Mouse (Mus musculus) lung, postnatal 25 days (tissue): ENCODE data around the gene Timm23.
A peak's percentile ranks its signal among the peaks of the same experiment; 100 is the strongest.
"Not testable (repeated sequence)": the region's sequence is repeated elsewhere in the genome, so short reads cannot be mapped to it uniquely, and the experiment has no call there.

ENCODE experiments used
- DNase-seq: peaks from one replicate; pipeline ENCODE4 v3.0.0; 2022; ENCODE audit warnings: low spot score

Gene Timm23

DNA sequence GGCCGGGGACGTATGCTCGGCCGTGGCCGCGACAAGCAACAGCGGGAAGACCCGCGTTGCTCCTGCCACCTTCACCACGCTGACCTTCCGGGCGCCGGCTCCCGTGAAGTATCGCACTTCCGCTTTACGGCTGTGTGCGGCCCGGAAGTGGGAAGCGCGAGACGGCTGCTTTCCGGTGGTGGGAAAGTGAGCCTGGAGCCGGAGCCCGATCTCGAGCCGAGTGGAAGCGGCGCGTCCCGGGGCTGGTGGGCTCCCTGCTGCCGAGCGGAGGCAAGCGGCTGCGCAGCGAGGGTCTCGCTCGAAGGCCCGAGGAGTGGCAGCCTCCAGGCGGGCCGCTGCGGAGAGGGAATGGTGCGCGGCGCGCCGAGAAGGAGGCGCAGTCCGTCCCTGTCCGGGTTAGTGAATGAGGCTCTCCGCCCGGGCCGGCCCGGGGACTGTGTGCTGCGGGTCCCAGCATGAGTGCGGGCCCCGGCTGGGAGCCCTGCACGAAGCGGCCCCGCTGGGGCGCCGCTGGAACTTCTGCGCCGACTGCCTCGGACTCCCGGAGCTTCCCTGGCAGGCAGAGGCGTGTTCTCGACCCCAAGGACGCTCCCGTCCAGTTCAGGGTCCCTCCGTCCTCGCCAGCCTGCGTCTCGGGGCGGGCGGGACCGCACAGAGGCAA lies at the start of gene Timm23, which contains the start of gene Parg:
Gene Timm23, minus strand, starts transcription at position 108 of the 661 bp plus-strand sequence.
Gene Parg, plus strand, starts transcription at position 159 of the 661 bp plus-strand sequence.
- DNase-seq: peak; percentile 86

DNA sequence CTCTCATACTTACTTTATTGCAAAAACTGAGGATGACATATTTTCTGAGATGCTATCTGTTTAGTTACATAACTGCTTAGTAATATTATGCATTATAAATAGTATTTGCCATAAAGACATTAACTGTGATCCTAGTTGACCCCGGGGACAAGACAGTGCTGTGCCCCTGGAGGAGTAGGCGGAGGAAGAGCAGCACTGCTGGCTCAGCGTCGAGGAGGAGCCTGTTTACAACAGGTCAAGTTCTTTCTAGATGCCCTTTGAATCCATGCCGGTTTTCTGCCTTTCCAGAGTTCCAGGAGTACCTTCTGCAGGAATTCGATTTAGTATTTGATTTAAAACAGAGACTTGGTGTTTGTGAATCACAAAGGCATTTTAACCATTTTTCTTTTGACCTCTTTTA lies 47.9 kb upstream of the Timm23 start:
- DNase-seq: no peak

DNA sequence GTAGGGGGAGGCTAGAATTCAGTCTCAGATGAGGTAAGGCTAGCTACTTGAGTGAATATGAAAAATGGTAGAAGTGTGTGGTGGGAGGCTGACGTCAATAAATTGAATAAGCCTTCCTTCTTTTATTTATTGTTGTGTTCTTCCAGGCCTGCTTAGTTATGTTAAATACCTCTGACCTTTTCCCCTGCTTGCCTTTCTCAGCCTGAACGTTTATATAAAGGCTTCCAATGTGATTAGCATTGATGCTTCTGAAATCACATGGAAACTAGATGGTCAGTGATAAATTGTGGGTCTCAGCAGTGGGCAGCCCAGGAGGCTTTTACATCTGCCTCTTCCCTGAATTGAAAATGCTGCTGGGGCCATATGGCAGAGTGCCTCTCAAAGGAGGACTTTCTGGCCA lies 44.3 kb upstream of the Timm23 start:
- no peak for DNase-seq

DNA sequence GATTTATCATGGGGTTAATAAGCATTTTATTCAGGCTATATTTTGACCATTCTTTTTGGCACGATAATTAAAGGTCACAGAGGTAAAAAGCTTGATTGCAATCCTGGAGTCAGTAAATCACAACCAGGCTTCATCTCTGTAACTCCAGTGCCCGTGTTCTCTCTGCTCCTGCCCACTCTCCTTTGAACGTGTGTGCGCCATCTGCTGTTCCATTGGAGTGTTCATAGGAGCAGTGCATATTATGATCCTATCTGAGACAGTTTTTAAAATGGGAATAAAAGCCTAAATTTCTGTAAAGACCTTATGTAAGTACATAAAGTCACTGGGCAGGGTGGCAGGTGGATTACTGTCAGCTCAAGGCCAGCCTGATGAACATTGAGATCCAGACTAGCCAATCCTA lies 40.7 kb upstream of the Timm23 start:
- no peak for DNase-seq

DNA sequence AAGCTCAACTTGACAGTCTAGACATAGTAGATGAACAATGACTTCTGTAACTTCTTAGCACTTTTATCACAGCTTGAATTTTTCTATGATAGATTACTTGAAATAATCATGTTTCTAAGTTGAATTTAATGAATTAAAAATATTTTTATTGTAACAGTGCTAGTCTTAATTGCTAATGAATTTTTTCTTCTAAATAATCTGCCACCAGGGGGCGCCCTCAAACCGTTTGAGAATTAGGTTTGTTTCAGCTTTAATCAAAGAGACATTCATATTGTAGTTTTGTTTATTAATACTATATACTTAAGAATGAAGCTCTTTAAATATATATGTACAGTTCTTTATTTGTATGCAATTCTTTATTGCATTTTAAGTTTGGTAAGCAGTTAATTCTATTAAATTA lies 27.3 kb upstream of the Timm23 start:
- DNase-seq: peak; percentile 29

DNA sequence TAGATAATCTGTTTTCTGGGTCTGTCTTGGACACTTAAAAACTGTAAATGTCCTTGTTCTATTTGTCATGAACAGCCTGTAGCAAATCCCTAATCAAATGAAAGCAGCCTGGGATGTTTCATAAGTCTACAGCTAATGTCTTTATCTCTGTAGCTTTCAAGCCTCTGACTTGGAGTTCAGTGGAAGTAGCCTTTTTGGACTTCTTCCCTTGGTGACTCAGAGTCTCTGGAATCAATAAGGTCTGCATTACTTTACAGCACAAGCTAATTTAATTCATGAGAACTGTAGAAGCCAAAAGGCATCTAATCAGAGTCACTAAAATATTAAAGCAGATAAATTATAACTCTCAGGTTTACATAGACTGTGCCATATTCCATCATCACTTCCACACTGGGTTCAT lies 24.9 kb upstream of the Timm23 start:
- no peak for DNase-seq

DNA sequence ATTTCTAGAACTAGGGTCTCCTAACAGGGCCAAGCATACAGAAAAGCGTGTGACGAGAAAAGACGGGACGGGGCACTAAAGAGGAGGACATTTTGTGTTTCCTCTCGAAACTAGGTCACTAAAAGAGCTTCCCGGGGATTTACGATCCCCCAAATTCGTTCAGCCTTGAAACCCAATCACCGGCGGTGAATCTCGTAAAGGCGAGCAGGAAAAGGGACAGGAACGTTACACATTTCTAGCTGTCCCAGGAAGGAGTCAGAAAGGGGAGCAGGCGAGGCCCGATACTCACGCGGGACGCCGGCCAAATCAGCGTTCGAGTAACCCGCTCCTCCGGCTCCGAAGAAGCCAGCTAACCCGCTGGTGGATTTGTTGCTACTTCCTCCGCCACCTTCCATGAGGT lies 344 bp downstream of the Timm23 start:
- DNase-seq: peak; percentile 5

DNA sequence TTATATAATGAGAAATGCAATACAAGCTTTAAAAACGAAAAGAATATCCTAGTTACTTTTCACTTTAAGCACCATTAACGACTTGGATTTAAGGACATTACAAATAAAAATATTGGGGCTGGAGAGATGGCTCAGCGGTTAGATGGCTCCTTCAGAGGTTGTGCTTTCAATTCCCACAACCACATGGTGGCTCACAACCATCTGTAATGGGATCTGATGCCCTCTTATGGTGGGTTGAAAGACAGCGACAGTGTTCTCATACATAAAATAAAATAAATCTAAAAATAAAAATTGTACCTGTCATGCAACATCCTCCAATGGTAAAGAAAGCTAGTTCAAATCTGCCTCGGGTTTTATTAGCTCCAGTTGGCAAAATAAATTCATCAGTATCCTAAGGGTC lies 8.1 kb downstream of the Timm23 start:
- DNase-seq: not testable (repeated sequence)

DNA sequence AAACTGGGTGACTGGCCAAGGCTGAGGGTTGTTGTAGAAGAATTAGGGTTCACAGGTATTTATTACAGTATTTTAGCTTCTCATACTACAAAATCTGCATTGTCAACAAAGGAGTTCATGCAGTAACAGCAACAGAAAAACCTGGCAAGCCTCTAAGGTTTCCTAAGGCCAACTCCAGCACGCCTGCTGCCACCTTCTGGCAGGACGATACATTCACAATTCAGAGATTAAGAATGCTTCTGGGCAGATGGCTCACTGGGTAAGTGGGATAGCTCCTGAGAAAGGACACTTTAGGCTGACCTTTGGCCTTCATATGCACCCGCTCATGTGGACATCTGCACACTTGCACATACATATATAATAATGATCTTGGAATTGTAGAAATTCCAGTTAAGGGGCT lies 9.3 kb downstream of the Timm23 start:
- peak; percentile 63 for DNase-seq

DNA sequence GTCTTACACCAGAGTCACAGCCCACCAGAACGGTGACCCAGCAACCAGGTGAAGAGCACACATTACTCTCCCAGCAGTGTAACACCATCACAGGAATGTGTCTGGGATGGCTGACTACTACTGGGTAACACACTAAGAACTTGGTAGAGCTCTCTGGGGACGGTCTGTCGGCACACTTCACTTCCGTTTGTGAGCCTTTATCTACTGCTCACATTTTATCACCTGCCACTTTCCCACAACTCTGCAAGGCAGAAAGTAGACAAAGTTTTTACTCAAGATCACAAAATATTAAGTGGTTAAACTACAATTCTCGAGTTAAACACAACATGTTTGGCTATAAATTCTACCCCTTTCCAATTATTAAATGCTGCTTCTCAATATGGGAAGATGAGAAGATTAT lies 9.8 kb downstream of the Timm23 start:
- no peak for DNase-seq

DNA sequence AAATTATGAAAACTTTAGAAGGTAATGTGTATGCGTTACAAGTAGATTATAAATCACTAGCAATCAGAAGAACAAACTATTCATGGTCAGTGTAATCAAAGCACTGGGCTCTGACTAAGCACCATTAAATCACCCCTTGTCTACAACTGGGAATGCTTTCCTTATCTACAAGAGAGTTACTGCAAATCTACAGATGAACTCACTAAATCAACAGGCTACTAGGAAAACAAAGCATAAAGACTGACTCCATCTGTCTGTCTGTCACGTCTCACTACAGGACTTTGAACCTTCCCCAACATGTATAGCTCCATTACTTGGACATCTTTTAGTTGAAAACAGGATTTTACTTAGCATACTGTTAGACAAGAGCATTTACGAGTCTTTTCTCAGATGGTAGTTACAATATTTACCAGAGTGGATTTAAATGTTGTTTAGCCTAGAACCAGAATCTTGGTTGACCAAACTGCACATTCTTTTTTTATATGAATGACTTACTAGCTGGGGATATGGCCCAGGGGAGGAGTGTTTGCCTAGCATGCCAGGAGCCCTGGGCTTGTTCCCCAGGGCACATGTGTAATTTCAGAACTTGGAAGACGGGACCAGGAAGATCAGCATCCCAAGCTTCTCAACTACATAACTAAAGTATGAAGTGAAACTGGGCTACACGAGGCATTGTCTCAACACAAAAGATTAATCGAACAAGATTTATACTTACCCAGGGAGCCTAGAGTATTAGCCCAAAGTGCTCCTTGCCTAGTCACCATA lies 10.9 kb downstream of the Timm23 start:
- DNase-seq: no peak

DNA sequence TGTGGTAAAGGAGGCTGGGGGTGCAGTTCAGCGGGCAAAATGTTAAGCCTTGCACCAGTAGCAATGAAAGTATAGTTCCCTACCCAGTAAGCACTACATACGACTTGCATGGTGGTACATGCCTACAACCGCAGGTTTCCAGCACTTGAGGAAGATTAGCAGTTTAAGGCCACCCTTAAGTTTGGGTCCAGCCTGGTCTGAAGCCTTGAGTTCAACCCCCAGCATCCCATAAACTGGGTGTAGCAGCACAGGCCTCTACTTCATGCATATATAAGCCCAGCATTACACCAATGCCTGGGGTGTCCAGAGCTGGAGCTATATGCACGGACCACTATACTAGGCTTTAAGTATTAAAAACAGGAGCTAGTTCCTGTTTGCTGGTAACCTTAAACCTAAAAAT lies 17.9 kb downstream of the Timm23 start:
- DNase-seq: no peak

DNA sequence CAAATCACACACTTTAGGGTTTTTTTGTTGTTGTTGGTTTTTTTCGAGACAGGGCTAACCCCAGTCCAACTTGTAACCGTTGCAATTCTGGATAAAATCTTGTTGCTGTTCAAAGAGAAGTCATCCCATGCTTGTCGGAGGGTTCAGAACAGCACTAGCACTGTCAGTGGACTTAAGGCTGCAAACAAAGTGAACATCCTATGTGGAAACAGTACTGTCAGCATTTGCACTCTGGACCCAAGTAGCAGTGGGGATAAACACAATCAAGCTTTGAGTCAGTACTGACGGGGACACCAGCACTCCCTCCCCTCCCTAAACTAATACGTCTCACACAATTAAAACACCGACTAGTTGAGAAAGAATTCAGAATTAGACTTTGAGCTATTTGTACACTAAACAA lies 20.8 kb downstream of the Timm23 start:
- DNase-seq: no peak

DNA sequence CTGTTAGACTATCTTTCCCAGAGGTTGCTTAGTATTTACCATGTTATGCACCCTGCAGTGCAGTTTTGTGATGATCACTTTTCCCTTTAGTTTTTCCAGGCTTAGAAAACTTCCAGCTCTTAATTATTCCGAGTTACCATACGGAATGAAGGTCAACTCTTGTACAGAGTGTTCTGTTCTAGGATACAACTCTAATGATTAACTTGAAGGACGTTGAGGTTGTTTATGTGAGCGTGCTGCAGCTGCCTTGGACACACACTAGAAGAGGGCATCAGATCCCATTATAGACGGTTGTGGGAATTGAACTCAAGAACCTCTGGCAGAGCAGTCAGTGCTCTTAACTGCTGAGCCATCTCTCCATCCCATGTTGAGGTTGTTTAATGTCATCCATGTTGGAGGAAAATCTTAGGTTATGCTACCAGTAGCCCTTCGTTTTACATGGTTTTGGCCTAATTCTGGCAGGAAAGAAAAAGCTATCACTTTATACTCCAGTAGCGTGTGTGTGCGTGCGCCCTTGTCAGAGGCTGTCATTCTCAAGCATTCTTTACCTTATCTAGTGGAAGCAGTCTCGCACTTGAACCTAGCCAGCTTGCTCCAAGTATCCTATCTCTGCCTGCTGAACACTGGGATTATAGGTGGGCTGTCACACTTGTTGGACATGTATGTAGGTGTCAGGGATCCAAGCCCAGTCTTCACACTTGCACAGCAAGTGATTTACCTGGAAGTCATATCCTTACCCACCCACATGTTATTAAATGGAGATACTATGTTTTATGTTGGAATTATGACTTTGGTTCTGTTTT lies 22.1 kb downstream of the Timm23 start:
- no peak for DNase-seq

DNA sequence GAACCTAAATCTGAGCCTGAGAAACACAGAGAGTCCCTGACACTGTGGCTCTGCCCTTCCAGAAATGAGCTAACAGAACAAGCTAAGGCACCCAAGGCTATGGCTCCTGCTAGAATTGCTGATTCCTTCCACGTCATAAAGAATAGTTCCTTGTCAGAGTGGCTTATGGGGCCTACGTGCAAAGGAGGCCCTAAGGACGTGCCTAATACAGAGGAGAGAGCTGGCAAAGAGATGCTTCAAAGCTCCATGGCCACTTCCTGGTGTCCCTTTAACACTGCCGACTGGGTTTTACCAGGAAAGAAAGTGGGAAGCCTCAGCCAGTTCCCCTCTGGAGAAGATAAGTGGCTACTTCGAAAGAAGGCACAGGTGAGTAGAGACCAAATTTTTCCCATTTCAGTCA lies 25.1 kb downstream of the Timm23 start:
- DNase-seq: not testable (repeated sequence)

DNA sequence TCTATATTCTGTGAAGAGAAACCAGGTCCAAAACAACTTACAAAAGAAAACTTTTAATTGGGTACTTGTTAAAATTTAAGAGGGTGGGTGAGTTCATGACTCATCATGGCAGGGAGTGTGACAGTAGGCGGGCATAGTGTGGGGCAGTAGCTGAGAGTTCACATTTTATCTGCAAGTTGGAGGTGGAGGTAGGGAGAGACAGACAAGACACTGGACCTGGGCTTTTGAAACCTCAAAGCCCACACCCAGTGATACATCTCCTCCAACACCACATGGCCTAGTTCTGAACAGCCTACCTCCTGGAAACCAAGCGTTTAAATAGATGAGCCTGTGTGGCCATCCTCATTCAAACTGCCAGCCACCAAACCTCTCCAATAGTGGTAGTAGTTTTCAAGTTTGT lies 26.4 kb downstream of the Timm23 start:
- no peak for DNase-seq

DNA sequence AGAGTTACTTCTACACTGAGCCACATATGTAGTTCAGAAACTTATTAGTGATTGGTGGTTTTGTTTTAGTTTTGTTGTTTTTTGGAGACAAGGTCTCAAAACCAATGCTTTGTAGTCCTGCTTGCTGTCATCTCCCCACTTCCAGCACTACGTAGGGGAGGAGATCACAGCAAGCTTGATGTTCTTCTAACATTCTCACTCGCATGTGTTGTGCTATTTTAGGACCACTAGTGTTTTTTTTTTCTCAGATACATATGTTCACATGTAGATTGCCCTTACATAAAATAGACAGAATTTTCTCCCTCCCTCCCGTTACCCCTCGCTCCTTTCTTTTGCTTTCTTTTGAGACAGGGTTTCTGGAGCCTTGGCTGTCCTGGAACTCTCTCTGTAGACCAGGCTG lies 31.6 kb downstream of the Timm23 start:
- no peak for DNase-seq

DNA sequence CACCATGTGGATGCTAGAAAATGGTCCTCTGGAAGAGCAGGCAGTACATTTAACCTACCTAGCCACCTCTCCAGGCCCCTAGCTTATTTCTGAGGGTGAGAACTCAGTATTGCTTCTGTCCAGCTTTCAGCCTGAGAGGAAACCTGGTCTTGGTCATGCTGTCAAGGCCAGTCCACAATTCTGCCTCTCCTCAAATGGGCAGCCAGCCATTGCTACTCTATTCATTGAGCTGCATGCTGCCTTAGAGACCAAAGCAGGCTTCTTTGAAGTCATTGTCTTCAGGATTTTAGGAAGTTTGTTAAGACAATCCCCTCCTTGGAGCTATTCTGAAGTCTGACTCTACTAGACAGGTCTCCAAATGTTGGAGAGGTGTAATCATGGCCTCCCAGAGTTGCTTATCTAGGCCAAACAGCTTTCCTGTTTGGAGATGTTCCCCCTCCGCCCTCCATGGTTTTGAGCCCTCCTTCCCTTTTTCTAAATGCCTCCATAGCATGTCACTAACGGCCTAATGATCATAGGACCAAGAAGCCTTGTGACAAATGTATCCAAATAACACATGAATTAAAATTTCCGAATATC lies 33.0 kb downstream of the Timm23 start:
- no peak for DNase-seq

DNA sequence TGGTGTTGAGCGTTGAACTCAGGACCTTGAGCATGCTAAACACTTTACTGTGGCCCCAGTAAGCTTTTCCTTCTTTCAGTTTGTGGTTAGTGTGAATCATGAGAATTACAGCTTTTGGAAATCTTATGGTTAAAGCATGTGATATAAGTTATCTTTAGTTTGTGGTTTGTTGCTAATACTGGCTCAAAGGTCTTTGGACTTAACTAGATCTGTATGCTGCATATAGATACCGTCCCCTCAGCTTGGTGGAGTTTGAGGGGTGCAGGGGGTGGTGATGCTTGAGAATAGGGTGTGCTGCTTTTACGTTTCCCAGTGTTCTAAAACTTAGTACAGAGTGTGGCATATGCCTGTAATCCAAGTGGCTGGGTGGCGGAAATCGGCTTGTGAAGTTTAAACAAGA lies 34.4 kb downstream of the Timm23 start:
- no peak for DNase-seq

DNA sequence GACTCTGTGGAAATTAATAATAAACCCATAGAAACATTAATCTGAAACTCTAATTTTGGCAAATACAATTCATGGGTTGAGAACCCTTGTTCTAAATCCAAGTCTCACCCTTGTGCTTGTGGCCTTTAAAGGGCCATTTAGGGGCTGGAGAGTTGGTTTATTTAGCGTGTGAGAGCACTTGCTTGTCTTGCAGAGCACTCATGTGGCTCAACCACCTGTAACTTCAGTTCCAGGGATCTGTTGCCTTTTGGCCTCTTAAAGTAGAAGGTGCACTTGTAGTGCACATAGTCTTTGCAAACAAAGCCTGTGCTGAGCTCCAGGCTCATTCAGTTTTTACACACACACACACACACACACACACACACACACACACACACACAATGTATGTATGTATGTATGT lies 34.9 kb downstream of the Timm23 start:
- DNase-seq: peak; percentile 70

DNA sequence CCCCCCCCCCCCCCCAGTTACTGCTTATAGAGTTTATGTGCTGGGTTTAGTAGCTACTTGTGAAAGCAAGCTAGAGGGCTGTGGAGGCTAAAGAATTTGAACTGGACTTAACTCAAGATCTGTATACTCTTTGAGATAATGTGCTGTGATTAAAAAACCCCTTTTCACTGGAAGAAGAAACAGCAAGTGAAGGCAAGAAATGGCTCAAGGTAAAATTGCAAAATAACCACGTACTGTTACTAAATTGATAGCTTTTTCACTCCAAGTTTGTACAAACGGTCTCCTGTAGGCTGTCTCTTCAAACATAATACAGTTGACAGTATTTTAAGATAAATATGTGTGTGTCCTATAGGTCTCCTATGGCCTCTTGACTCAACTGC lies 35.6 kb downstream of the Timm23 start:
- no peak for DNase-seq

DNA sequence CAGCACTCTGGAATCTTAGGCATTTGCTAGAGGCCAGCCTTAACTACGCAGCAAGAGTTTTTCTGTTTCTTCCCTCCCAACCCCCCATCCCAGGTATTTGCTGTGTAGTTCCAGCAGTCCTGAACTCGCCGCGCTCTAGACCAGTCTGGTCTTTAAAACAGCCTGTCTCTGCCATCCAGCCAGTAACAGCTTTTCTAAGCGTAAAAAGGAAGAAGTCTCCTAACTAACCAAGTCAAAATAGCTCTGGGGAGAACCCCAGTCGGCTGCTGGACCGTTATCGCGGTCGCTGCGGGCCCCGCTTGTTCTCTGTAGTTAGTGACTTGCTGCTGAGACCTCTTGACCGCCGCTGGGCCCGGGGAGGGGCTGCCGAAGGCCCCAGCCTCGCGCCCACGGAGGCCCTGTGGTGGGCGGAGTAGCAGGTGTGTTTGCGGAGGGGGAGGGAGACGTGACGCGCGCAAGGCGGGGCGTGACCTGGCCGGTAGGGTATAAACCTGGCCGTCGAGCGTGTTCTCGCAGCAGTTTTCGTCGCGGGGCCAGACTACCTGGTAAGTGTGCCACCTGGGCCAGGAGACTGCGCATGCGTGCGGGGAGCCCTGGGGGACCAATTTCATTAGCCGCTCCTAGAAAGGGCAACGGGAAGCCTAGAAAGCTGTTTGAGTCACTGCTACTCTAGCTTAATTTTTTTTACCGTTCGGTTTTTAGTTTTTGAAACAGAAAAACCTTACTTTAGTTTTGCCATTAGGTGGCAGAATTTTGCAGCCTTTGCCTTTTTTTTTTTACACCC lies 36.2 kb downstream of the Timm23 start:
- peak; percentile 82 for DNase-seq
